Mouse (Mus musculus) spleen, adult 2 months (tissue): Measurements from ENCODE around the gene Susd6.

Experiments used
- CTCF ChIP-seq: fragments of 200-500 bp; IDR thresholded peaks from 2 replicates; pipeline ENCODE4 v1.5.1; 2011; ENCODE audit warnings: mild to moderate bottlenecking, inconsistent platforms; ENCODE audit not compliant: insufficient read depth, insufficient read length, insufficient replicate concordance; ENCODE audit errors: extremely low read depth
- POLR2A ChIP-seq: fragments of 200-500 bp; IDR thresholded peaks from 2 replicates; pipeline ENCODE4 v1.6.1; 2011; ENCODE audit warnings: low read depth, low read length, inconsistent platforms

GRCm38 (mm10) chr12:80800156-80800555, 9.8 kb downstream of the Susd6 start:
- TF ChIP-seq POLR2A (no peak), CTCF (no peak)
